Comparison of ENCODE assay signal across 19 mouse cellular contexts in the genomic region with DNA sequence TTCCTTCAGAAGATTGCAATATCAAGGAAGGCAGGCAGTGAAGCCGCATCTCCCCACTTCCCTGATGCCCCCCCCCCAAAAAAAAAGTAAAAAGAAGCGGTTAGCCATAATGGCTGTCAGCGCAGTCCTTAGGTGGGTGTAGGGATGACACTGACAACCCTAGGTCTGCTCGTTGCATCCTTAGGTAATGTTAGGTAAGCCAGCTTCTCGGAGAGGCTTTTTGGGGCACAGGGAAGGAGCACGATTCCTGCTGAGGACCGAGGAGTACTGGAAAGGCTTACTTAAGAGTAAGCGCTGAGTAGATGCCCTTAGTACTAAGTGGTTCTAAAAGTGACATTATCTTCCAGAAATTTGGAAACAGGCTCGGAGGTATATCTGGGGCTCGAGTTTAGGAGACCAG. TPM values are rescaled to one million over a fixed set of nuclear protein-coding genes. Genes with fewer than 3 reads are reported as not detected.
"Had no signal": no experiment of that assay in that cellular context is flagged by ENCODE, and none has a peak within 500 bp of the region (broad histone marks: within the 10 kb centered on the region; RNA-seq: fewer than 3 reads in every experiment).

No protein-coding gene starts in this region.

- ATAC-seq: midbrain, embryonic 13.5 days; midbrain, embryonic 15.5 days had no signal

- H3K4me1 ChIP-seq: megakaryocyte, embryonic 14.5 days; midbrain, embryonic 13.5 days; midbrain, embryonic 15.5 days; neural tube, embryonic 12.5 days; stomach, embryonic 15.5 days had no signal

- H3K9ac ChIP-seq: lung, embryonic 14.5 days; midbrain, embryonic 13.5 days; midbrain, embryonic 15.5 days; neural tube, embryonic 12.5 days; stomach, embryonic 15.5 days had no signal

- H3K27ac ChIP-seq: macrophage; midbrain, embryonic 13.5 days; midbrain, embryonic 15.5 days; neural tube, embryonic 12.5 days; stomach, embryonic 15.5 days; stomach, postnatal 0 days had no signal

- H3K27me3 ChIP-seq: megakaryocyte, embryonic 14.5 days; midbrain, embryonic 13.5 days; midbrain, embryonic 15.5 days; neural tube, embryonic 12.5 days; stomach, embryonic 15.5 days had no signal

- H3K4me3 ChIP-seq: megakaryocyte, embryonic 14.5 days; midbrain, embryonic 13.5 days; midbrain, embryonic 15.5 days; neural tube, embryonic 12.5 days; stomach, embryonic 15.5 days had no signal

- H3K36me3 ChIP-seq: midbrain, embryonic 13.5 days; midbrain, embryonic 15.5 days; neural tube, embryonic 12.5 days; stomach, embryonic 15.5 days had no signal

- H3K4me2 ChIP-seq: lung, embryonic 14.5 days; midbrain, embryonic 11.5 days; midbrain, embryonic 13.5 days; midbrain, embryonic 15.5 days; neural tube, embryonic 12.5 days; stomach, embryonic 15.5 days had no signal

- DNase-seq: lung, adult 18-20 months; lung, embryonic 14.5 days; lung, postnatal 14 days; lung, postnatal 36 days; right cerebral cortex, postnatal 14 days; thymus, adult 2 months; thymus, postnatal 25 days; thymus, postnatal 4 days had no signal

- H3K9me3 ChIP-seq: midbrain, embryonic 13.5 days; midbrain, embryonic 15.5 days; neural tube, embryonic 12.5 days; stomach, embryonic 15.5 days had no signal

RNA-seq across cellular contexts. Expression of gene Erc2, which starts 52.3 kb away (rescaled TPM):
- total RNA-seq: megakaryocyte progenitor cell, adult 5-6 weeks; monocyte, adult 5-6 weeks; neutrophil, adult 5-6 weeks had no signal
- polyA plus RNA-seq: macrophage had no signal
